Mouse (Mus musculus): ENCODE data around the gene Efnb2. TPM values are rescaled to one million over a fixed set of nuclear protein-coding genes. Genes with fewer than 3 reads are reported as not detected.

The Efnb2 gene
- polyA plus RNA-seq (2012; rRNA removed; ENCODE audit: low replicate concordance) = 22.3 and 25.3 TPM in 2 replicates

GRCm38 (mm10) chr8:8661103-8661758 lies at the start of gene Efnb2:
Gene Efnb2, minus strand, starts transcription at chr8:8661242.

GRCm38 (mm10) chr8:8690146-8691092 lies 29.4 kb upstream of the Efnb2 start, which contains the start of gene Arglu1:
Gene Arglu1, minus strand, starts transcription at chr8:8690521.

Other genes starting within 250 kb of the Efnb2 start
- 21.1 and 47.2 TPM in 2 replicates for gene Arglu1, start 29.3 kb upstream of the Efnb2 start, polyA plus RNA-seq (2012; rRNA removed; ENCODE audit: low replicate concordance)